Mouse (Mus musculus) forebrain, postnatal 0 days (tissue): ENCODE data around the gene Slc16a6. TPM values are rescaled to one million over a fixed set of nuclear protein-coding genes. Genes with fewer than 3 reads are reported as not detected.
A peak's percentile ranks its signal among the peaks of the same experiment; 100 is the strongest.

Experiments
- ATAC-seq: fragments of 200-750 bp; cut with Nextera tagmentation; 2 replicates; pipeline ENCODE4 v1.8.0; 2017; ENCODE audit warnings: mild to moderate bottlenecking, moderate library complexity
- DNase-seq: peaks from one replicate; pipeline ENCODE4 v3.0.0-alpha.2; 2015
- H3K27ac ChIP-seq: fragments of 300-500 bp; sonication (generic); 2 replicates; pipeline ENCODE4 v1.5.1; 2014; ENCODE audit warnings: low read depth, mild to moderate bottlenecking, antibody characterized with exemption, low read length, moderate library complexity, mixed read lengths
- H3K27me3 ChIP-seq: fragments of 300-500 bp; sonication (generic); 2 replicates; pipeline ENCODE4 v1.6.1; 2014; ENCODE audit warnings: mild to moderate bottlenecking, low read length, mixed read lengths; ENCODE audit not compliant: insufficient read depth
- H3K36me3 ChIP-seq: fragments of 300-500 bp; sonication (generic); 2 replicates; pipeline ENCODE4 v1.6.1; 2014; ENCODE audit warnings: mild to moderate bottlenecking, moderate library complexity; ENCODE audit not compliant: insufficient read depth
- H3K4me1 ChIP-seq: fragments of 300-500 bp; sonication (generic); 2 replicates; pipeline ENCODE4 v1.6.1; 2014; ENCODE audit warnings: antibody characterized with exemption; ENCODE audit not compliant: insufficient read depth
- H3K4me2 ChIP-seq: fragments of 300-500 bp; sonication (generic); 2 replicates; pipeline ENCODE4 v1.6.1; 2014; ENCODE audit warnings: low read depth, mild to moderate bottlenecking, moderate library complexity
- H3K4me3 ChIP-seq: fragments of 300-500 bp; sonication (generic); 2 replicates; pipeline ENCODE4 v1.5.1; 2014; ENCODE audit warnings: low read depth, low read length, mixed read lengths
- H3K9ac ChIP-seq: fragments of 300-500 bp; sonication (generic); 2 replicates; pipeline ENCODE4 v1.6.1; 2014; ENCODE audit warnings: mild to moderate bottlenecking
- H3K9me3 ChIP-seq: fragments of 300-500 bp; sonication (generic); 2 replicates; pipeline ENCODE4 v1.6.1; 2016; ENCODE audit warnings: low read length
- CTCF ChIP-seq: sonication (generic); IDR thresholded peaks from 2 replicates; pipeline ENCODE4 v1.5.1; 2016; ENCODE audit warnings: antibody characterized with exemption, control low read depth, low read depth
- WGBS: fragments of 180-500 bp; shearing (Covaris S2); extraction: QIAGEN DNeasy Blood & Tissue Kit; methylation state at CpG from one replicate; pipeline ENCODE4 v1.1.7; 2014; 5-methylcytosine and 5-hydroxymethylcytosine counted together
- polyA plus RNA-seq: library from polyadenylated mRNA; unstranded; fragments of >200 nt; fragmentation: Nextera tagmentation; extraction: Ambion mirVana; gene quantifications from 2 replicates; pipeline ENCODE4 v1.2.1, GENCODE M21; 2015
- total RNA-seq: library from RNA; depleted of rRNA; stranded (reverse); fragments of >200 nt; gene quantifications from 2 replicates; pipeline ENCODE4 v1.2.3, GENCODE M21; 2014

Slc16a6 gene
- total and polyA plus RNA-seq, 2 experiments from 2014 or later: 6.9 to 9.8 TPM

DNA sequence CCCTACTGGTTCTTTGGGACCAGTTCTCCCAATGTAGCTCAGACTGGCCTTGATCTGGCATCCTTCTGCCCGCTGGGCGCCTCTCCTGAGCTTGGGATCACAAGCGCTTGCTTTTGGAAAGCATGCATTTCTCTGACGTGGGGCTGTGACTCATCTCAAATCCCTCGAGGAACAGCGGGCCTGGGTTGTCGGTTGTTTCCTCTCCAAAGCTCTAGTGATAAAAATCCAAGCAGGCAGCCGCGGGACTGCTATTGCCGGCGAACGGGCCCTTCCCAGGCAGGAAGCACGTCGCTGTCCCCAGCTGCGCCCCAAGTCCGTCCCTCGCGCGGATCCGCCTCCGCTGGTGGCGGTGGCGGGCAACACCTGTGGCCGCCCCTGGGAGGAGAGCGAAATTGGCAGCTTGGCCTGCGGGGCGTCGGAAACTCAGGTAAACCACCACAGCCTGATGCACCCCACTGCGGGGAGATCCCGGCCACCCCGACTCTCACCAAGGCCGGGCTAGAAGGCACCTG, 33.5 kb downstream of the Slc16a6 start:
- peak overlapping the region; percentile 63 for H3K4me2 ChIP-seq
- 0 out of 2 replicates have a peak, but pooled peaks have one; percentile 1 for TF ChIP-seq CTCF
- peak overlapping the region; percentile 0; the same call in 1 of the 2 replicates for H3K27ac ChIP-seq
- peak overlapping the region; percentile 36 for H3K4me3 ChIP-seq
- H3K27me3 ChIP-seq: no peaks in the 10 kb centered on the region
- 4% methylated on average over 32 of the region's 32 CpGs for WGBS
- peak overlapping the region; percentile 51 for H3K9ac ChIP-seq
- no peaks in the 10 kb centered on the region for H3K9me3 ChIP-seq
- ATAC-seq (peak; percentile 76), DNase-seq (peak; percentile 75)
- H3K4me1 ChIP-seq: no peaks in the 10 kb centered on the region
- peaks cover 21% of the 10 kb centered on the region for H3K36me3 ChIP-seq

DNA sequence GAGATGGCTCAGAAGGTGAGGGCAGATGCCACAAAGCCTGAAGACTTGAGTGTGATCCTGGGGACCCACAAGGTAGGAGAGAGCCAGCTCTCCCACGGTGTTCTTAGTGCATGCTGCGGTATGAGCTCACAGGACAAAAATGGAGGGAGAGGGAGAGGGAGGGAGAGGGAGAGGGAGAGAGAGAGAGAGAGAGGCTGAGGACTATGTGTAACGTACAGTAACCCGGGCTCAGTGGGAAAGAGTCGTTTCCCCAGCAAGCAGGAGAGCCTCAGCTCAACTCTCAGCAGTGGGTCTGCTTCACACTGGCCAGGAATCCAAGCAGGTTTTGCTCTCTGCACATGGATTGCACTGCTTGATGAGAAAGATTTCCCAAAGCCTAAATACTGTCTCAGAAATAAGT, 34.2 kb downstream of the Slc16a6 start:
- TF ChIP-seq CTCF: no peak
- H3K36me3 ChIP-seq: peaks cover 28% of the 10 kb centered on the region
- no peaks in the 10 kb centered on the region for H3K4me1 ChIP-seq
- 0 out of 2 replicates have a peak overlapping the region, but pooled peaks have one; percentile 51 for H3K9ac ChIP-seq
- no peak overlapping the region for H3K4me3 ChIP-seq
- DNase-seq (no peak), ATAC-seq (peak; percentile 42; the same call in 1 of the 2 replicates)
- H3K27ac ChIP-seq: no peak overlapping the region
- H3K9me3 ChIP-seq: no peaks in the 10 kb centered on the region
- no peaks in the 10 kb centered on the region for H3K27me3 ChIP-seq
- 0 out of 2 replicates have a peak overlapping the region, but pooled peaks have one; percentile 63 for H3K4me2 ChIP-seq
- WGBS: 19% methylated on average over 4 of the region's 5 CpGs

DNA sequence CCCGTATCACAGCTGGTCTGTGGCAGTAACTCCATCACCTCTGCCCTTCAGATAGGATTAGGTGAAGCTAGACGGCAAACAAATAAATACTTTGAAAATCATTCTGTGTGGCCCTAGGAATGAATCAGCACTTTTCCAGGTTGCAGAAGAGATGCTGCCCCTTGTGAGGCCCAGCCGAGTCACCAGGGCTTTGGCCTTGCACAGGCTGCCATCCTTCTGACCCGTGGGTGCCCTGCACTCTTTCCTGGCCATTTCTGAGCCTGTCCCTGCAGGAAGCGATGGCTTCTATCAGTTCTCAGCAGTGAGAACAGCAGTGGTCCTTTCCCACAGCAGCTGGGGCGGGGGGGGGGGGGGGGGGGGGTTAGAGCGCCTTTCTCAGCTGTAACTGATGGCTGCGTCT, 36.5 kb downstream of the Slc16a6 start:
- Histone ChIP-seq H3K4me1 (no peaks in the 10 kb centered on the region), H3K4me3 (no peak overlapping the region), H3K9me3 (no peaks in the 10 kb centered on the region), H3K36me3 (peaks cover 39% of the 10 kb centered on the region), H3K4me2 (no peak overlapping the region), H3K27ac (no peak overlapping the region), H3K9ac (no peak overlapping the region), H3K27me3 (no peaks in the 10 kb centered on the region)
- ATAC-seq: no peak
- 60% methylated on average over 8 of the region's 8 CpGs for WGBS
- DNase-seq: no peak
- no peak for TF ChIP-seq CTCF

DNA sequence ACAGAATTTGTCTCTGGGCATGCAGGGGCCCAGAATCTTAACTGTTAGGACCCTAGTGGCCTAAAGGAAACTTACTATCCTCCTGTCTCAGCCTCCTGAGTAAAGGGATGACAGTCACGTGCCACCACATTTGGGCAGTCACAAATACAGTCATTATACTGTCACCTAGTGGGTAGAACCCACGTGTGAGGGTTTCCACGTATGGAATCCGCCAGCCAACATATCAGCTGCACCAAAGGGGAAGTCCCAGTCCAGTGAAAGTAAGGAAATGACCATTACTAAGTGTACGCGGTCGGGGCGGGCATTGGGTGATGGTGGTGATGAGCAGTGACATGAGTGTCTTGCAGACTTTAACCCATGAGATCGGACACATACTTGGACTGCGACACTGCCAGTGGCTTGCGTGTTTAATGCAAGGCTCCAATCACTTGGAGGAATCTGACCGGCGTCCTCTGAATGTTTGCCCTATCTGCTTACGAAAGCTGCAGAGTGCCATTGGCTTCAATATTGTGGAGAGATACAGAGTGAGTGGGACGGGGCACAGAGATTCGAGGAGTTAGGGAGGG, 39.1 kb downstream of the Slc16a6 start:
- no peak for TF ChIP-seq CTCF
- H3K36me3 ChIP-seq: peaks cover 50% of the 10 kb centered on the region
- H3K27me3 ChIP-seq: no peaks in the 10 kb centered on the region

DNA sequence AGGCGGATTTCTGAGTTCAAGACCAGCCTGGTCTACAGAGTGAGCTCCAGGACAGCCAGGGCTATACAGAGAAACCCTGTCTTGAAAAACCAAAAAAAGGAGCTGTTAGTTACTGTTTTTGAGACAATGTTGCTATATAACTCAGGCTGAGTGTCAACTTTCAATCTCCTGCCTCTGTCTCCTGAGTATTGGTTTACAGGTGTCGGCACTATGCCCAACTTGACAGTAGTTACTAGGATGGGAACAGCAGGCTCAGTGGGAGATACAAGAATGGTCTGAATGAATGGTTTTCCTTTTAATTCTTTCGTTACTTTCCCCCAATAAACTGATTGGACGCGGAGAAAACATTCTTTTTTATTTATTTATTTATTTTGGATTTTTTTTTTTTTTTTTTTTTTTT, 46.0 kb downstream of the Slc16a6 start:
- Histone ChIP-seq H3K9ac (no peak overlapping the region), H3K27me3 (no peaks in the 10 kb centered on the region), H3K27ac (no peak overlapping the region), H3K4me1 (peaks cover 5% of the 10 kb centered on the region; the same call in 1 of the 2 replicates), H3K4me2 (no peak overlapping the region), H3K36me3 (peaks cover 21% of the 10 kb centered on the region), H3K4me3 (no peak overlapping the region), H3K9me3 (no peaks in the 10 kb centered on the region)
- 98% methylated on average over 5 of the region's 5 CpGs for WGBS
- no peak for ATAC-seq
- no peak for TF ChIP-seq CTCF
- no peak for DNase-seq

More for the DNA sequence above, 39.1 kb downstream of the Slc16a6 start:
- DNase-seq (no peak), ATAC-seq (no peak)
- no peak overlapping the region for H3K27ac ChIP-seq
- no peak overlapping the region for H3K4me3 ChIP-seq
- H3K9me3 ChIP-seq: no peaks in the 10 kb centered on the region
- H3K9ac ChIP-seq: no peak overlapping the region
- 94% methylated on average over 16 of the region's 16 CpGs for WGBS
- H3K4me1 ChIP-seq: no peaks in the 10 kb centered on the region
- H3K4me2 ChIP-seq: no peak overlapping the region

DNA sequence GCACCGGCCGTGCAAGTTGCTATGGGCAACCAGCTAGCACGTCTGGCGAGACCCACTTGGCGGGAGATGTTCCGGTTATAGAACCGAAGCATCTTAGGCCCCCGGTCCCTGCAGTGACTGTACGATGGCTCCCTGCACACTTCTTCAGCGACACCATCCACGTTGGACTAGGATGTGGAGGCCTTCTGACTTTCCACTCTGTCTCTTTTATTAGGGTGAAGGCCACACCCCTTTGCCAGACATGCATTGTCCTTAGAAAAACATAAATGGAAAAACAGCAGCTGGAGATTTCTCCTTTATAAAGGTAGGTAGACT, 47.2 kb downstream of the Slc16a6 start:
- Histone ChIP-seq H3K27me3 (no peaks in the 10 kb centered on the region), H3K4me2 (peak overlapping the region; percentile 55), H3K9me3 (no peaks in the 10 kb centered on the region), H3K9ac (peak overlapping the region; percentile 64), H3K36me3 (peaks cover 18% of the 10 kb centered on the region), H3K4me3 (peak overlapping the region; percentile 62), H3K4me1 (peaks cover 5% of the 10 kb centered on the region; the same call in 1 of the 2 replicates), H3K27ac (peak overlapping the region; percentile 80)
- TF ChIP-seq CTCF: no peak
- no peak for DNase-seq
- ATAC-seq: no peak
- 1% methylated on average over 11 of the region's 11 CpGs for WGBS

DNA sequence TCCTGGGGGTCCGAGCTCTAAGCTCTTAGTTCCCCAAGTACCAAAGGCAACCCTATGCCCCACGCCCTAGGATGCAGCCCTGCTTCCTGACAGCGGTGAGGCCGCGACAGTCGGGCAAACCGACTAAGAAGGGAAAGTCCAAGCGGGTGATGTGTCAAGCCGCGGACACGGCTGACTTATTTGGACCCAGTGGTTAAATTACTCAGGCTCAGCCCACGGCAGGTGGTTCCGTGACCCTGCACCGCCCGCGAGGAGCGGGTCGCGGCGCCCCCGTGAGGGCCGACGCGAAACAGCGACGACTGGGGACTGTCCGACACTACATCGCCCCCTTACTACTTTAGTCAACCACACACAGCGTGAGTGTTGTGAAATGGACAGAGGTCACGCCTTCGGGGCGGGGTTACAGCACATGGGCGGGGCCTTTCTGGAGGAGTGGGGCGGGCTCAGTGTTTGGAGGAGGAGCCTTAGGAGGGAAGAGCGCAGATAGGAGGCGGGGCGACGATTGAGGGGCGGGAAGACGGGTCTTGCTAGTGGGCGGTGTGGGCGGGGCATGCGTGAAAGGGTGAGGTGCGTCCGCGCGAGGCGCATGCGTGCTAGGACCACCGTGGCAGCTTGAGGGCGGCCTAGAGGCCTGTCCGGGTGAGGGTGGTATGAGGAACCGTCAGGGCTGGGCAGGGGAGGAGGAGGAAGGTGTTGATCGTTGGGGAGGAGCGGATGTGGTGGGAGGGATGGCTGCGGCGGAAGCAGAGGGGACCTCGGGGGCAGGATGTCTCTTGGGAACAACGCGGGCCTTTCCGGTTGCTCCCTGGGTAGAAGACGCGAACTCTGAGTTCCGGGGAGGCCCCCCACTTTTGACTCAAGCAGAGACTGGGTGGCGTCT, 47.8 kb downstream of the Slc16a6 start, which contains the start of gene Amz2:
Gene Amz2 (plus strand): TSS at position 555 of the 880 bp plus-strand sequence.
- peak within 1 kb of the TSS; percentile 62 for H3K4me3 ChIP-seq
- peak within 1 kb of the TSS; percentile 55 for H3K4me2 ChIP-seq
- TF ChIP-seq CTCF: peak; percentile 86
- H3K27ac ChIP-seq: peak within 1 kb of the TSS; percentile 80
- peak within 1 kb of the TSS; percentile 64 for H3K9ac ChIP-seq
- ATAC-seq: peak; percentile 94
- peaks cover 18% of the 10 kb centered on the region for H3K36me3 ChIP-seq
- no peaks in the 10 kb centered on the region for H3K9me3 ChIP-seq
- peak; percentile 98 for DNase-seq
- H3K4me1 ChIP-seq: peaks cover 5% of the 10 kb centered on the region; the same call in 1 of the 2 replicates
- no peaks in the 10 kb centered on the region for H3K27me3 ChIP-seq
- 1% methylated on average over 65 of the region's 65 CpGs for WGBS
